In the genomic region with DNA sequence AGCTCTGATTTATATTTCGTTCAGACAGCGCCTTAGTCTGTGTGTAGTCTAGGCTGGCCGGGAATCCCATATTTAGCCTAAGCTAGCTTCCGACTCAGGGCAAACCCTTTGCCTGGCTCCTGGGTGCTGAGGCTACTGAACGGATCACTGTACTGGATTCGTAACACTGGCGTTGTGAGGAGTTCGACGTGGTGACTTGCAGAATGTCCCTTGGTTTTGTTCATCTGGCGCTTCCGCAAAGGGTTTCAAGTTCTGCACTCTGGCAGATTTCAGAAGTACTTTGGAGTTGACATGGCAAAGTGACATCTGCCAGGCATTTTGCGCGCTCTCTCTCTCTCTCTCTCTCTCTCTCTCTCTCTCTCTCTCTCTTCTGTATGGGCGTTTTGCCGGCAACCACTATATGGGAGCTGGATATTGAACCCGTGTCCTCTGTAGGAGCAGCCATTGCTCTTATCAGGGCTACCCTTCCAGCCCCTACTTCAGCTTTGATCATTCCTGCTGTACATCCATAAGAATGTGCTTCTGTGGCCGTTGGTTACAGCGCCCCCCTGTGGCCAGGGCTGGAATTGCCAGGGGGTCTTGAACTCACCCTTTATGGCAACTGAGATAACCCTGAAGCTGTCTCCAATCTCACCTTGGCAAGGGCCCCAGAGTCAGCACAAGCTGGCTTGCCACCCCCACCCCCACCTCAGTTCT, we compare ENCODE assay signal across 8 mouse cellular contexts. TPM values are rescaled to one million over a fixed set of nuclear protein-coding genes. Genes with fewer than 3 reads are reported as not detected.
A peak's percentile ranks its signal among the peaks of the same experiment; 100 is the strongest.
DNase-seq lines count a peak whose midpoint lies in the region; ATAC-seq lines count a peak whose summit lies in the region.

No protein-coding gene starts in this region.

- H3K27ac ChIP-seq in heart, embryonic 11.5 days (ENCODE audit: low read depth, low read length) = no peak overlapping the region
- H3K27ac ChIP-seq in hindbrain, embryonic 14.5 days = no peak overlapping the region

- H3K4me3 ChIP-seq in heart, embryonic 11.5 days (ENCODE audit: low read depth, low read length) = no peak overlapping the region
- no peak overlapping the region for H3K4me3 ChIP-seq in hindbrain, embryonic 14.5 days (replicated peaks; ENCODE audit: low read length)

- 79% methylated on average over 18 of the region's 18 CpGs for WGBS in heart, embryonic 11.5 days (ENCODE audit: insufficient replicate concordance)
- 88% methylated on average over 18 of the region's 18 CpGs for WGBS in hindbrain, embryonic 14.5 days

- no peaks in the 10 kb centered on the region for H3K9me3 ChIP-seq in heart, embryonic 11.5 days (replicated peaks; ENCODE audit: control insufficient read depth, low read length)
- H3K9me3 ChIP-seq in hindbrain, embryonic 14.5 days (ENCODE audit: control insufficient read depth, low read length) = no peaks in the 10 kb centered on the region

- H3K36me3 ChIP-seq in heart, embryonic 11.5 days (ENCODE audit: control insufficient read depth, insufficient read depth, low read length) = no peaks in the 10 kb centered on the region
- no peaks in the 10 kb centered on the region for H3K36me3 ChIP-seq in hindbrain, embryonic 14.5 days (replicated peaks; ENCODE audit: control insufficient read depth, insufficient read depth)

- peaks cover 24% of the 10 kb centered on the region for H3K4me1 ChIP-seq in heart, embryonic 11.5 days (ENCODE audit: control insufficient read depth, insufficient read depth, low read length)
- peaks cover 13% of the 10 kb centered on the region for H3K4me1 ChIP-seq in hindbrain, embryonic 14.5 days (replicated peaks; ENCODE audit: control insufficient read depth, insufficient read depth, low read length)

- peak; percentile 92 for DNase-seq in heart, adult 11 months
- DNase-seq in right cerebral cortex, postnatal 4 days = peak; percentile 26
- no peak for DNase-seq in right cerebral cortex, adult 2 months (ENCODE audit: low spot score in 2 of 2)
- DNase-seq in retina, embryonic 14.5 days (ENCODE audit: low spot score) = peak; percentile 53
- DNase-seq in left cerebral cortex, postnatal 10 days (ENCODE audit: extremely low spot score in 1 of 2, low spot score in 2 of 2) = no peak
- no peak for DNase-seq in hindbrain, embryonic 14.5 days (ENCODE audit: low spot score)

- H3K4me2 ChIP-seq in heart, embryonic 11.5 days = no peak overlapping the region
- H3K4me2 ChIP-seq in hindbrain, embryonic 14.5 days (replicated peaks) = no peak overlapping the region

- no peak for ATAC-seq in heart, embryonic 11.5 days (replicated peaks; ENCODE audit: insufficient number of reproducible peaks, low FRiP score, low TSS enrichment)
- peak; percentile 12; the same call in 1 of the 2 replicates for ATAC-seq in common myeloid progenitor, adult 5-6 weeks (replicated peaks; ENCODE audit: low read depth, poor library complexity, severe bottlenecking)
- ATAC-seq in hindbrain, embryonic 14.5 days (ENCODE audit: low FRiP score) = no peak

- intact Hi-C loops in left cerebral cortex, postnatal 10 days (cut with DNase I) = no loop called here

- peaks cover 19% of the 10 kb centered on the region for H3K27me3 ChIP-seq in heart, embryonic 11.5 days (ENCODE audit: control insufficient read depth, insufficient read depth, low read length)
- H3K27me3 ChIP-seq in hindbrain, embryonic 14.5 days (ENCODE audit: control insufficient read depth, insufficient read depth, low read length) = peaks cover 19% of the 10 kb centered on the region

- H3K9ac ChIP-seq in heart, embryonic 11.5 days (ENCODE audit: low read depth, low read length) = no peak overlapping the region
- no peak overlapping the region for H3K9ac ChIP-seq in hindbrain, embryonic 14.5 days

RNA-seq across cellular contexts. Expression of a gene that starts 4.9 kb away (rescaled TPM):
- 1.3 and 1.5 TPM in 2 replicates for polyA plus RNA-seq in heart, embryonic 11.5 days (2014; fragmentation: Nextera tagmentation; extraction: Ambion mirVana)
- 1.7 and 2.0 TPM in 2 replicates for total RNA-seq in common myeloid progenitor, adult 5-6 weeks (2017)
- 1 to 10 TPM in 1 of 2 experiments, under 1 TPM in 1; 0.94 to 1.1 TPM for total RNA-seq in left cerebral cortex, postnatal 10 days (2021)
- polyA plus RNA-seq in hindbrain, embryonic 14.5 days (2014; fragmentation: Nextera tagmentation; extraction: Ambion mirVana) = 0.33 and 0.39 TPM in 2 replicates

RNA-seq across cellular contexts. Expression of a gene that starts 27.0 kb away (rescaled TPM):
- 0.79 and 1.3 TPM in 2 replicates for polyA plus RNA-seq in heart, embryonic 11.5 days (2014; fragmentation: Nextera tagmentation; extraction: Ambion mirVana)
- not detected in 2 replicates for total RNA-seq in common myeloid progenitor, adult 5-6 weeks (2017)
- total RNA-seq in left cerebral cortex, postnatal 10 days (2021) = 1 to 10 TPM; 4.4 to 6.2 TPM
- 2.4 and 2.8 TPM in 2 replicates for polyA plus RNA-seq in hindbrain, embryonic 14.5 days (2014; fragmentation: Nextera tagmentation; extraction: Ambion mirVana)

RNA-seq across cellular contexts. Expression of a gene that starts 56.7 kb away (rescaled TPM):
- not detected in 2 replicates for polyA plus RNA-seq in heart, embryonic 11.5 days (2014; fragmentation: Nextera tagmentation; extraction: Ambion mirVana)
- not detected in 2 replicates for total RNA-seq in common myeloid progenitor, adult 5-6 weeks (2017)
- total RNA-seq in left cerebral cortex, postnatal 10 days (2021) = not detected
- not detected in 2 replicates for polyA plus RNA-seq in hindbrain, embryonic 14.5 days (2014; fragmentation: Nextera tagmentation; extraction: Ambion mirVana)

Comparison
In these comparisons a context has a peak if more than half of its experiments do, and no peak if none do; other contexts are left out.
1. DNase-seq: peak in heart, adult 11 months (single experiment), right cerebral cortex, postnatal 4 days (single experiment) and retina, embryonic 14.5 days (single experiment); none in right cerebral cortex, adult 2 months (0 of 2), left cerebral cortex, postnatal 10 days (0 of 2) and hindbrain, embryonic 14.5 days (single experiment).